Mouse (Mus musculus) cerebellum, adult 11-12 months (tissue): ENCODE data around the gene Gm20518.
A peak's percentile ranks its signal among the peaks of the same experiment; 100 is the strongest.

Experiments
- DNase-seq: peaks from one replicate; pipeline ENCODE4 v3.0.0; 2022

Gm20518 gene

DNA sequence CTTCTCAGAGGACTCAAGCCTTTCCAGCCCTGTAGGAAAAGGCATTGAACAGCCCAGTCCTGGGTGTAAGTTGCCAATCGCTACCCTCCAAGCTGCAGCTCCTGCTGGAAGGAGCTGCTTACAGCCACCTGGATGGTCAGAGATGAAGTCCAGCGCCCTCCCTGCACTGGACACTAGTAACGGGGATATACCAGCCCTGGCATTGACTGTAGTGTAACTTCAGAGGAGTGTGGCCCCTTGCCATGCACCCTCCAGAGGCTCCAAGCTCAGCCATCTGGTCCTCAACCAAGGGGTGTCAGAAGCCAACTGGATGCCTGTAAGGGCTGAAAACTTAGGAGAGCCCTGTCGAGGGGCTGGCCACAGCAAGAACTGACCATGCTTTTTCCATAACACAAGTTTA lies 51.5 kb downstream of the Gm20518 start:
- DNase-seq: peak; percentile 84

DNA sequence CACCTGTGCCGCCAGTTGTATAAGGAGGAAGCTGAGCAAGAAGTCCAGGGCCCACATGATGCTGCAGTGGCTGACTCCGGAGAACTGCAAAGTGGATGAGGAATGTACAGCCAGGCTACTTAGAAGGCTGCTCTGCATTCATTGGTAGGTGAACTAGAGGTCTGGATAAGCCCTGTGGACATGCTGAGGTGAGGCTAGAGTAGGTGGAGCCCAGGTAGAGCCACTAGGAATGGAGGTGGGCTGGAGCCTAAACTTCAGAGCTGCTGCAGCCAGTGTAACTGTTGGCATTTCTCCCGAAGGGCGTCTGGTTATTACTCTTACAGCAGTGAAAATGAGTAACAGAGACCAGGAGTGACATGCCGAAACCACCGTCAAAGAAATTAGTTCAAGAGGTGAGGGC lies 53.4 kb downstream of the Gm20518 start, which contains the start of gene Car15:
Gene Car15 (minus strand): TSS at position 314 of the 400 bp plus-strand sequence.
- peak; percentile 24 for DNase-seq

DNA sequence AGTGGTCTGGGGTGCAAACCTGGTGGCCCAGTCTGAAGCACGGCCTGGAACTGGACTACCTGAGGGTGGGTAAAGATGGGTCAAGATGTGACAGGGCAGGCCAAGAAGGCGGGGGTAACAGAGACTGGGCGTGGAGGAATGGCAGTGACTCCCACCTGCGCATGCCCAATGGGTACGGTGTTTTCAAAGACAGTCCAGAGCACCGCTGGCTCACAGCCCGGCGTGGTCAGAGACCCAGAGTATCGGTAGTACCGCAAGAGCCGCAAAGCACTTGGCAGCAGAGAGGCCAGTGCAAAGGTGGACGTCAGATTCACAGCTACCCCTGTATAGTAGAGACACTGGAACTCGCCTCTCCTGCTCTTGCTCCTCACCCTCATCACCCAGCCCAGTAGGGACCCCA lies 56.0 kb downstream of the Gm20518 start:
- peak; percentile 66 for DNase-seq

DNA sequence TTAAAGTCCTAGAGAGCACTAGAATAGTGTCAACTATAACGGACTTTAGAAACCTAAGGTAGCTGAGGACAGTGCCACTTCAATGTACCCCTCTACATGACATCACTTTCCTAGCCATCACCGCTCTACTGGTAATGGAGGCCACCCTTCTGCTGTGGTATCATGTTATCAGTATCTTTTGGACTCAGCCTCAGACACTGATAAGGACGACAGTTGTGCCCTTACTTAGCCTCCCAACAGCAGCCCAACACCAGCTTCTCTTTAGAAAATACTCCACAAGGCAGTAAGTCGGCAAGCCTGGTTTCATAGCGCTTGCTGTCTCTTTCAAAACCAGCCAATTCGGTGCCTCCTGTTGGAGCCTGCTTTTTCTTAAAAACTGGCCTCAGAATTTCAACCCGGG lies 56.9 kb downstream of the Gm20518 start:
- no peak for DNase-seq

DNA sequence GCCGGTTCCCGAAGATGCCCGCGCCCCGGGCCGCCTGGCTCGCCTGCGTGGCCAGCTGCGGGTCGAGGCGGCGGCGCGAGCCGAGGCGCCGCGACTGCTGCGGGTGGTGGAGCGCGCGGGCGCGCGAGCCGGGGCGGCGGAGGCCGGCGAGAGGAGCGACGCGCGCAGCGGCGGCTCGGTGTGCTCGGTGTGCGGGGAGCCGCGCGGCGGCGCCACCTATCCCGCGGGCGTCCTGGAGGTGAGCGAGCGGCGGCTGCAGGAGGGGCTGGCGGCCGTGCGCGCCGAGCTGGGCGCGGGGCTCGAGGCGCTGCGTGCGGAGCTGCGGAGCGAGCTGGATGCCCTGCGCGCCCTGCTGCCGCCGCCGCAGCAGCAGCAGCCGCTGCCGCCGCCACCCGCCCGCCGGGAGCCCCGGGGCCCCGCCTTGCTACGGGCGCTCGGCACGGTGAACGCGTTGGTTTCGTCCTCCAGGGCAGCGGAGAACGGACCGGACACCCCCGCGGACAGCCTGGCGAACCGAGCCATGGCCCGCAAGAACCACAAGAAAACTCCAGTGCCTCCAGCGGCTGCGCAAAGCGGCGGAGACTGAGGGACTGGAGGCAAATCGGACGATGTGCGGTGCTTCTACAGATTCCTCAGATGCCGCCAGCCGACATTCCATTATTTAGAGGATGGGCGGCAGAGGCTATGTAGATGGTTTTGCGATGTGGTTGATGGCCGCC lies 57.6 kb downstream of the Gm20518 start:
- DNase-seq: peak; percentile 76

DNA sequence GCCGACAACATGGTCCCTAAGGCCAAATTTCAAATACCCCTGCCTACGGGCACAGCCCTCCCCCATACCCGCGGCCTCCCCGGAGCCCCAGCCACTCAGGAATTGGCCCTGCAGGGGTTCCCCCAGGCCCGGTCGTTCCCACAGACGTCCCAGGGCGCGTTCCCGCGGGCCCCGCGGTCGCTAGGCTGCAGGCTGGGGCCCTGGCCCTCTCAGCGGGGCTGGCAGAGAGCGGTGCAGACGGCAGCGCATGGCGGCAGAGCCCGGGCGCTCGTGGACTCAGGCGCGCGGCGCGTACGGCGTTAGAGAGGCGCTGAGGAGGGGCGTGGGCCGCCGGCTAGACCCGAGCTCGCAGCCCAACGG lies 58.2 kb downstream of the Gm20518 start:
- DNase-seq: peak; percentile 71

DNA sequence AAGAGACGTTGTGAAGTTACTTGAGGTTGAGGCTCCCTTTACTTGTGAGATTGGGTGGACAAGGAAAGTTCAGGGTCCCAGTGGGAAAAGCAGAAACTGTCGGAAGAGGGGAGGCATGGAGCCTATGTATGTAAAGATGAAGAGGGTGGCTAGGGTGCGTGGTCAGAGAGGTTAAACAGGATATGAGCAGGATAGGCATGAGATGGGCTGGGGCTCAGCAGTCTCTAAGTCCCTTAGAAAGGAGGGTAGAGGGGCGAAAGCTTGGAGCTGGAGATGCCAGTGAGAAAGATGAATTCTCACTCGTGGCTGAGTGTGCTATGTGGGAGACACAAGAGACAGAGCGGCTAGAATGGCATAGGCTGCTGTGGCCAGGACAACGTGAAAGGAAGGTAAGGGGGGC lies 58.6 kb downstream of the Gm20518 start, which contains the start of gene B830017H08Rik:
Gene B830017H08Rik (plus strand): TSS at position 301 of the 400 bp plus-strand sequence.
- DNase-seq: no peak

DNA sequence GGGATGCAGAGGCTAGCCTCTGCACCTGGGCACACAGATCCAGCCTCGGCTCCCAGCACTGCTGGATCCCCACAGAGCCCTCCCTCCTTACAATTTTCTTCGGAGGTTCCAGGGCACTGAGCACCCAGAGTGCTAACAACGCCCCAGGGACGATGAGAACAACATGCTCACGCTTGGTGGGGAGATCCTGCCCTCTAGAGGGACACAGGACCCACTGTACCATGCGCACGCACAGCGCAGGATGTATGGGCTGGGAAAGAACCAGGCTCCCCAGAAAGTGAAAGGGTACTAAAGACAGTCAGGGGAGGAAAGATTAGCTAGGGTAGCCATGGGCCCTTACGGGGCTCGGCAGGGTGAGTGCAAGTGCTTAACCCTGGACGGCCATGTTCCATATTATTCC lies 59.7 kb downstream of the Gm20518 start:
- peak; percentile 34 for DNase-seq

DNA sequence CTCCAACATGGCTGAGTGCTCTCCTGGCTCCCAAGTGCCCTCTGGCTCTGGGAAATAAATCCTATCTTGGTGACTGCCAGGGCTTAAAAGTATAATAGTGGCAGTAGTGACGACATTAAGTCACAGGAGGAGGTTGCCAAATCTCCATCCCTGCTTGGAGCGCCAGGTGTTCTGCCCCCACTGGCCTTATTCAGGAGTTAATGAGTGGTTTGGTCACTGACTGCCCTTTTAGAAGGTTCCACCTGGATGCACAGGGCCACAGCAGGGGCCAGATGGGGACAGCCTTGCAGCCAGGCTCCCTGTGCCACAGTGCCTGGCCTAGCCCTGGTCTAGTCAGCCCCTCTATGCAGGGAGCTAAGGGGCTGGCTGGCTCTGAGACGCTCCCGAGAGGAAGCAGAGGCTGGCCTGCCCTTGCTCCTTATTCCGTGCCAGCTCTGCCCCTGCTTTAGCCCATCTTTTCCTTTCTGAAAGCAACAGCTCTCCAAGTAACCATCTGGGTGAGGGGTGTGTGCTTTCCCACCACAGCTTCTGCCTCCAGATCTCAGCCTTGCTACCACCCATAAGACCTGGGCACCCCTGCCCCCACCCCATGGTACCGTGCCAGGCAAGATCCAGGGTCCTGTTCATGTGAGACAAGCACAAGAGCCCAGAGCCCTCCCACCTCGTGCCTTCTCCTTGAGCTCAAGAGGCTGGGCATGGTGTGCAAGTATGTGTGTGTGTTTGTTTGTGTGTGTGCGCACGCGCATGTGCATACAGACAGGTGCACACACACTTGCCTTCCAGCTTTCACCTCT lies 60.9 kb downstream of the Gm20518 start:
- DNase-seq: peak; percentile 57

DNA sequence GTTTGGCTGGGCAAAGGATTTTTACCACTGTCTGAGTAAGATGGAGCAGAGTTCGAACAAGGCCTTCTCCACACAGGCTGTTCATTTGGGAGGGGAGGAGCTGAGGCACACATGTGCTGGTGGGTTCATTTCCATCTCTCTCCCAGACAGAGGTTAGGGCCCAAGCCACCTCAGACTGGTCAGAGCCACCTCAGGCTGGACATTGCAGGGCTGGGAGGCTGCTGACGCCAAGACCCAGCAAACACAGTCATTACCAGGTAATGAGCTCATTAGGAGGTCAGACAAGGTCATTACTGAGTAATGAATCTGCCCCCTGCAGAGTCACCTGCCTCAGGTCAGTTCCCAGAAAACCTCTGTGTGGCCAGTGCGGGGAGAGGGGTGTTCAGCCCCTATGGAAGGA lies 62.6 kb downstream of the Gm20518 start:
- peak; percentile 12 for DNase-seq

DNA sequence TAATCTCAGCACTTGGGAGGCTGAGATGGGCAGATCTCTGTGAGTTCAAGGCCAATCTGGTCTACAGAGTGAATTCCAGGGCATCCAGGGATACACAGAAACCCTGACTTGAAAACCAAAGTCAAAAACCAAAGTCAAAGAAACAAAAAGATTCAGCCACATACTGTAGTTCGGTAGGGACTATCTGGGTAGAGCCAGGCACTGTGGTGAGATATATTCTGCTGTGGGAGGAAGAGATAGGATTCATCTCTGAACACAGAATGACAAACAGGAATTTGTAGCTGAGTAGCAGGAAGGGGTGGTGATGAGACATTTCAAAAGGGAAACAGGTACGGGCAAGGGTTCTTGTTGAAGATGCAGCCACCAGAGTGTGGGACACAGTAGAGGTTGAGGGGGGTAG lies 63.2 kb downstream of the Gm20518 start:
- no peak for DNase-seq

DNA sequence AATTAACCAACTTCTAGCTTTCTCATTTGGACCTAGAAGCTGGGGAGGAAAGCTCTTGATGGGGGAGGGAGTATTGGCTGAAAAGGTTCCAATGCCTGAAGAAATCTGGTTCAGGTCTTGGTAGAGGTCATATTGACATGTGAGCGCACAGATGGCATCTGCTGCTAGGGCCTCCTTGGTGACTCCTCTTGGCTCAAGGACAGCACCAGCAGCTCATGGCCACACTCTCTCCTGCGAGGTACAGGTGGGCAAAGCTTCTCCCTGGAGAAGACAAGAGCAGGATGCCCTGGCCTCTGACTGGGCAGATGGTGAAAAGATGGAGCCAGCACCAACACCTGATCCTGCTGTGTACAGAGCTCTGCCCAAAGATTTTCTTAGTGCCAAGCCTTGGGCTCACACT lies 65.0 kb downstream of the Gm20518 start:
- peak; percentile 88 for DNase-seq

DNA sequence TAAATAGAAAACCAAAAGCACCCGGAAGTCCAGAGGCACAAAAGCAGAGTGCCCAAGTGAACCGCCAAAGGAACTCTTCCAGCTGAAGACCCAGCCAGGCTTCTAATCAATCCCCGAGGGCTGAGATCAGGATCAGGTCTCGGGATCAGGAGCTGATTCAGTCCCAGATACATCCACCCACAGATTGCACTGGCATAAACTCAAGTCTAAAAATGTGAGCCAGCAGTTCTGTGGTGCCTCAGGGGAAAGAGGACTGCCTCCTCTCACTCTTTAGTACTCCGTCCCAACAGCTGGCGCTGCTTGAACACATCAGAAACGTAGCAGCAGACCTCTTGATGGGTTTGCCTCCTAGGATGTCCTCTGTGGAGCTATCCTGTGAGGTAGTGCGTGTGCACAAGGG lies 74.9 kb downstream of the Gm20518 start:
- peak; percentile 7 for DNase-seq

DNA sequence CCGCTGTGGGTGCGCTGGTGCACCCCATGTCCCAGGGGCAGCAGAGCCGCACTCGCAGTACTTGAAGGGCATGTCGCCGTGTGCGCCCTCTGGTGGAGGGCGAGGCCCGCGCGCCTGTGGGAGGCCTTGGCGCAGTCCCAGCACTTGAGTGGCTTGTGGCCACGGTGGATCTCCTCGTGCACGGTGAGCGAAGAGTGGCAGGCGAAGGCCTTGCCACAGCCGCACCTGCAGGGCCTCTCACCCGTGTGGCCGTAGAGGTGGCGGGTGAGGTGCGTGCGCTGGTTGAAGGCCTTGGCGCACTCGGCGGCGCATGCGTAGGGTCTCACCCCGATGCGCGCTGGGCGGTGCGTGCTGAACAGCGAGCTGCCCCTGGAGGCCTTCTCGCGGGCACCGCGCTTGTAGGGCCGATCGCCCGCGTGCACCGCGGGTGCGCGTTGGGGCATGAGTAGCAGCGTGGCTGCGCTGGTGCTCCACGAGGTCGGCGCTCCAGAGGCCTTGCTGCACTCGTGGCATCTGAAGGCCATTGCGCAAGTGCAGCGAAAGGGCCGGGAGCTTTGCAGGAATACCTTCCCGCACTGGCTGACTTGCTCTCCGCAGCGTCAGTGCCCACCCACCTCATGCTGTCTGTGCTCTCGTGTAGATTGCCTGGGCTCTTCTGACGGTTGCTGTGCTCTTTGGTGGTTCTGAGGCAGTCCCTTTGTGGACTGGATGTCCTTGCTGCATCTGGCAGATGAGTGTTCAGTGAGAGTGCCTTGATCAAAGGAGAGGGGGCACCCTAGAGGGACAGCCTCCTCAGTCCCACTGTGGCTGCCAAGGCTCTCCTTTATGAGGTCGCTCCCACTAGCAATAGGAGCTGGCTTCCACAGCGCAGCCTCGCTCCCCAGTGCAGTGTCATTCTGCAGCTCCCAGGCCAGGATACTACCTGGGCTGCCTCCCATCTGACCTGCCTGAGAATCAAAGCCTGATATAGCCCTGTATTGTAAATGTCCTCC lies 75.8 kb downstream of the Gm20518 start:
- peak; percentile 64 for DNase-seq

DNA sequence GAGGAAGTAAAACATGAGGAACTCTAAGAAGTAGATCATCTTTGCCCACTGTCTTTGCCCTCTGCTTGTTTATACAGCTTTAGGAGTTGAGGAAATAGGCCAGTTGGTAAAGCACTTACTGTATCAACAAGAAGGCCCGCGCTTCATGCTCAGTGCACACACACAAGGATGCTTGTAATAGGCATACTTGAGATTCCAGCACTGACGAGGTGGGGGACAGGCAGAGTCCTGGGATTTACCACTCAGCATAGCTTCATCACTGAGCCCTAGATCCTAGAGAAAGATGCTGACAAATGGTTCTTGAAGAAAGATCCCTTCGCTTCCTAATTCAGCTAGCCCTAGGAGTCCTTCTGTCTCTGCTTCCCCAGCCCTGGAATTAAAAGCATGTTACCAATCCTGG lies 78.3 kb downstream of the Gm20518 start:
- DNase-seq: no peak

DNA sequence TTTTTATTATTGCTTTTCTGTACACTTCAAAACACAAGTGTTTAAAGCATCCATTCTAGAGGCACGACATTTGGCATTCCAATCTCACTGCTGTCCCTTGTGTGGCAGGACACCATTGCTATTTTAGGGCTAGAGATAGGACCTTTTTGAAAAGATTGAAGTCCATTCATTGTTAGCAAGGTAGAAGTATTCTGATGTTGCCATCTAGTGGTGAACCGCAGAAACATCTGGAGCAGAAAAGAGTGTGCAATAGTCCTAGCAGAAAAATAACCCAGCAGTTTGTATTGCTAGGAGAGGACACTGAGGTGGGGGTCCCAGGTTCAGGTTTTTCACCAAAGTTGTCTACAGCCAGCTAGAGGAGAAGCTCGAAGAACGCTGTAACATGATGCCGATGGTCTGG lies 79.4 kb downstream of the Gm20518 start:
- peak; percentile 6 for DNase-seq

DNA sequence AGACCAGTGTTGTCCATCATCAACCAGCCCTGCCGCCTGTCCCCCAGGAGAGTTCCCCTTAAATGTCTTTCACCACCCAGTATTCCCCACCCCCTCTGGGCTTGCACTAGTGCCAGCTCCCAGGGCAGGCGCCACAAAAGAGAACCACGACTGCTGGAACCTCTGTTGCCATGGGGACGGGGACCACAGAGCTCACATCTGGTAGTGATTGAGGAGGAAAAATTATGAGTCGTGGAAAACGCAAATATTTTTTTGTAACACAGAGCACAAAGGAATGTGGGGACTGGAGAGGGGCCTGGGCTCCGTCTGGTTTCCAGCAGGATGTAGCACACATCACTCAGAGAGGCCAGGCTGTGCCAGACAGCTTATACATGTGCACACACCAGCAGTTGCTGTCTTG lies 81.8 kb downstream of the Gm20518 start:
- DNase-seq: peak; percentile 19

DNA sequence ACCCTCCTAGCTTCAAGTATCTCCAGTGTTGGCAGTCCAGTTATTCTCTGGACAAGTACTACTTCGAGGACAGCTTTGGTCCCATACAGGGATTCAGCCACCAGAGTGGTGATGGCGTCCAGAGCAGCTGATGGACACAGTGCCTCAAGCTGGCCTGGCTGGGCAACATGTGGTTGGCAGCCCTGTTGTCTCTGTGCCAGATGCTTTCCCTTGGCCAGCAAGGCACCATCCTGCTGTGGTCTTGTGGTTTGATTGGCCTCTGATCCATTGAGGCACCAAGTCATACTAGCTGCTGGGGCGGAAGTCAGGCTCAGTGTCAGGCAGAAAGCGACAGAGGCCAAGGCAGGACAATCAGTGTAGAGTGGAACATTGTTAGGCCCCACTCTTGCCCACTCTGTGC lies 82.3 kb downstream of the Gm20518 start:
- peak; percentile 21 for DNase-seq

DNA sequence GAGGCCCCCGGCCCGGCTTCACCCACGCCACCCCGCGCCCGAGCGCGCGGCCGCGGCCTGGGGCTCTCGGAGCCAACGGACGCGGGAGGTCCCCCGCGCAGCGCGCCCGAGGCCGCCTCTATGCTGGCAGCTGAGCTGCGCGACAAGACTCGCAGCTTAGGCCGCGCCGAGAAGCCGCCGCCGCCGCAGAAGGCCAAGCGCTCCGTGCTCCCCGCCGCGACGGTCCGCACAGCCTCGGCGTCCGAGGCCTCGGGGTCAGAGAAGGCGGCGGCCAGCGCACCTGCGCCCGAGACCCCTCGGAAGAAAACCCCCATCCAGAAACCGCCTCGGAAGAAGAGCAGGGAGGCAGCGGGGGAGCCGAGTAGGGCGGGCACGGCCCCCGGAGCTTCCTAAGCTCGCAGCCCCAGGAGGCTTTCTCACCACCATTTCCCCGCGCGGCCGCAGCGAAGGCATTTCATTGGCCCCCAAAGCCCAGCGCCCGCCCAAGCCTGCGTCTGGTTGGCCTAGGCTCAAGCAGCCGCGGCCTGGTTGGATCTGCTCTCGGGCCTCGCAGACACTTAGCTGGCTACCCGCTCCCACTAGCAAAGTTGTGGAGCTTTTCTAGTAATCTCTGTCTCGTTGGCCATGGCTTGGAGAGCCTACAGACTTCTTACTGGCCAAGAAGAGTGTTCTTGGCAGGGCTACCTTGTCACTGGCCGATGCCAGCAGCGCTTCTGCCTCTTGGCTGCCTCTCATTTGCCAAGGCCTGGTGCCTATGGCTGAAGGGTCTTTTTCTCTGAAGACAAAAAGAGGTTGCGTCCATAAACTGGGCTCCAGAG lies 84.1 kb downstream of the Gm20518 start:
- DNase-seq: peak; percentile 84

DNA sequence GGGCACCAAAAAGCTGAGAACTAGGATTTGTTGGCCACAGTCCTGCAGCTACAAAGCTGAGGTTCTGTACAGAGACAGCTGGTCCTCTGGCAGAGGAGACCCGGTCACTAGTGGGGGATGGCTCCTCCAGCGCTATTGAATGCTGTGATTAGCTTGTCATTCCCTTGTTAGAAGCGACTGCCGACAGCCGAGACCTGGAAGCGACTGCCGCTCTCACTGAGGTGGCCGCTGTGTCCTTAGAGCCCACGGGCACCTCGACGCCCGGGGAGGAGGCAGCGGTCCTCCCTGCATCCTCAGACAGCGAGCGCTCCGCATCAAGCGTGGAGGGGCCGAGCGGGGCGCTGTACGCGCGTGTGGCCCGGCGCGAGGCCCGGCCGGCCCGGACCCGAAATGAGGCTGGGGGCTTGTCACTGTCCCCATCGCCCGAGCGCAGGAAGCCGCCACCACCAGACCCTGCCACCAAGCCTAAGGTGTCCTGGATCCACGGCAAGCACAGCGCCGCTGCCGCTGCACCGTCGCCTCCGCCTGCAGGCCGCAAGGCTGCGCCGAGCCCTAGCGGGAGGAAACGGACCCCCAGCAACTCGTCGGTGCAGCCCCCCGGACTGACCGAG lies 84.8 kb downstream of the Gm20518 start:
- DNase-seq: no peak

DNA sequence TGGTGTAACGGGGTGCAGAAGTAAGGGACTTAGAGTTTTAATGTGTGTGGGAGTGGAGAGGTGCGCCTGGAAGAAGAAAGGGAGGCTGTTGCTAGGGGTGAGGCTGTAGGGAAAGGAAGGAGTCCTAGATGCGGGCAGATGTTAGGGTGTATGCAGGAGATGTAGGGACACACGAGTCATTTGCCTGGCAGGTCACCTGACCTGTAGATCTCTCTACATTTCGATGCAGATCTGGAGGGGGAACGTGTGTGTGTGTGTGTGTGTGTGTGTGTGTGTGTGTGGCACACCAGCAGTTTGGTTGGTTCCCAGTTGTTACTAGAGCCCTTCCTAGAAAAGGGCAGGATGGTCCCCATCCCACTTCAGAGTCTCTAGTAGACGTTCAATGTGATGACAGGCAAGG lies 86.5 kb downstream of the Gm20518 start:
- no peak for DNase-seq

DNA sequence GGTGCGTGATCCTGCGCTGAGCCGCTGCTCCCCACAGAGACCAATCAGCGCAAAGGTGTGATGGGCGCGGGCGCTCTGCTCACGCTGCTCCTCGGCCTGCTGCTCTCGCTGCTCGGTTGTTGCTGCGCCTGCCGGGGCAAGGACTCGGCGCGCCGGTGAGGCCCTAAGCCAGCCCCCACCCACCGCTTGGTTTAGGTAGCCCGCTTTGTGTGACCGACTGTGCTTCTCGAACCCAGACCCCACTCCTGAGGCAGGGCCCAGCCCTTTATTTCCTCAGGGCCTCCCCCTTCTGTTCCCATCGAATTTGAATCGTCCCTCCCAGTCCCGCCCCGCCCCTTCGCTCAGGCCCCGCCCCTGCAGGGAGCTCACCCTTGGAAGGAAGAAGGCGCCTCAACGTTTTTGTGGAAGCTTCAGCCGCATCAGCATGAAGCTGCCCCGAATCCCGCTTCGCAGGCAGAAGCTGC lies 87.0 kb downstream of the Gm20518 start:
- peak; percentile 31 for DNase-seq
